Mouse (Mus musculus) E14TG2a.4 (cell line): ENCODE data around the gene Lamtor5.

Source experiments
- CTCF ChIP-seq: conservative IDR thresholded peaks from 2 replicates; pipeline ENCODE4 v1.5.1; 2014; ENCODE audit warnings: low read length
- NANOG ChIP-seq: IDR thresholded peaks from 2 replicates; pipeline ENCODE4 v1.6.1; 2014; ENCODE audit warnings: borderline replicate concordance, low read length, mixed read lengths
- POU5F1 ChIP-seq: IDR thresholded peaks from 2 replicates; pipeline ENCODE4 v1.6.1; 2014; ENCODE audit warnings: low read length, borderline replicate concordance

GRCm38 (mm10) chr3:107233945-107234344 is 44.7 kb upstream of the Lamtor5 start:
- TF ChIP-seq CTCF (no peak), POU5F1 (no peak), NANOG (no peak)
